Mouse (Mus musculus) left cerebral cortex, postnatal 10 days (tissue): ENCODE data around the gene Ncoa7. TPM values are rescaled to one million over a fixed set of nuclear protein-coding genes. Genes with fewer than 3 reads are reported as not detected.

Experiments
- DNase-seq, 2 experiments: peaks; one replicate each; pipeline ENCODE4 v3.0.0; 2021 to 2022; ENCODE audit warnings: low spot score in 2 of 2, mixed read lengths in 1 of 2; ENCODE audit errors: extremely low spot score in 1 of 2
- intact Hi-C: fragments of 180-260 bp; cut with DNase I; formaldehyde crosslinking; loops from one replicate; pipeline ENCODE4 v1.15.1; 2025
- total RNA-seq, 2 experiments: library from RNA; stranded (reverse); gene quantifications; 2 replicates each; pipeline ENCODE4 v1.2.3; 2021

The Ncoa7 gene
- total RNA-seq, 2 experiments from 2014 or later: 98.2 to 106 TPM

GRCm38 (mm10) chr10:30627548-30627947, 175.6 kb downstream of the Ncoa7 start:
- intact Hi-C loops: no loop called here

DNA sequence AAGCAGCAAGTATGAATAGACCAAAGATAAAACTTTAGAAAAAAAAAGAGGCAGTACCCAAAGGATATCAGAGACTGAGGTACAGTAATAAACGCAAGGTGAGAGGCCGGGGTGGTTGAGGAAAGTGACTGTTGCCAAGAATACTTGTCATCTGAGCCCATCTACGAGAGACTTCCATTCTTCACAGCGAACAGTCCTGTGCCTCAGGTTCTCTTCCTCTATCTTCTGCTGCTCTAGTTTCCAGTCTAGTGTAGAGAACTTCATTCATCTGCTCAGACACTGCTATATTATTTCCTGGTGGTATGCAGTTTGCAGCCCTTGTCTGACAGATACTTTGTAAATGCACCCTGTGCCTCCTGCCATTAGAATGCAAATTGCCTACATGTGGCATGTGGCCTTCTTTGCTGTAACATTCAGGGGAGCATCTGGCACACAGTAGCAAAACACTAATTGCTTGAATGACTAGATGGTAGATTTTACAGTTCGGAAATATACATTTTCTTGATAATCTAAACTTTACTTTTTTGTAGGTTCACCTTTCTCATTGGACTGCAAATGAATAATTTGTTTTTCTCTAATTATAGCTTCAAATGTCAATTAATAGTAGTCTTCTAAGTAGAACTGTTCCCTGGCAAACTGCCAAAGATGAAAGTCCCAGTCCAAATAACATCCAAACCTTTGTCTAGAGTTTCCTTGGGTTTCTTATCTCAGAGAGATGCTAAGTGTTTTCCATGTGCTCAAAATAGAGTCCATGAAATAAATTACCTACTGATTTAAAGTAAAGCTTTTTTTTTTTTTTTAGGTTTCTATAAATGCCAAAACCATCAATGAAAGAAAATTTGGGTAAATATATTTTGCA, 178.7 kb downstream of the Ncoa7 start:
- intact Hi-C loops: loop anchor here (5.0 kb wide), 1 partner anchor 93 kb away; no protein-coding TSS in a partner anchor
- no peak for DNase-seq

More at GRCm38 (mm10) chr10:30627548-30627947, 175.6 kb downstream of the Ncoa7 start:
- DNase-seq: no peak

DNA sequence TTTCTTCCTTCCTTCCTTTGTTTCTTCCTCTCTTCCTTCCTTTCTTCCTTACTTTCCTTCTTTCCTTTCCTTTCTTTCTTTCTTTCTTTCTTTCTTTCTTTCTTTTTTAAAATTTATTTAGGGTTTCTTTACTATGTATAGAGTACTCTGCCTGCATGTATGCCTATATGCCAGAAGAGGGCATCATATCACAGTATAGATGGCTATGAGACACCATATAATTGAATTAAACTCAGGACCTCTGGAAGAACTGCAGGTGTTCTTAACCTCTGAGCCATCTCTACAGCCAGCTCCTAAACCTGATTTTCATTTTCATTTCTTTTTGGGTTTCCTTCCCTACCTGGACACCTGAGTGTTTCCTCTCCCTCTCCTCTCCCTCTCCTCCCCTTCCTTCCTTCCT, 180.2 kb downstream of the Ncoa7 start:
- DNase-seq: no peak
- intact Hi-C loops: loop anchor here (5.0 kb wide), 1 partner anchor 94 kb away; no protein-coding TSS in a partner anchor

- no peak for DNase-seq
- intact Hi-C loops: loop anchor here (2.0 kb wide), 1 partner anchor 184 kb away; the partner anchor contains the start of gene Ncoa7
Measured at GRCm38 (mm10) chr10:30618918-30619210, 184.3 kb downstream of the Ncoa7 start.

- peak; percentile 98 to 99 for DNase-seq
- intact Hi-C loops: loop anchor here (2.0 kb wide), 1 partner anchor 184 kb away; the partner anchor contains the start of gene Ncoa7
Measured at GRCm38 (mm10) chr10:30618091-30618917, 184.8 kb downstream of the Ncoa7 start.

GRCm38 (mm10) chr10:30613039-30613438, 190.1 kb downstream of the Ncoa7 start:
- intact Hi-C loops: no loop called here
- no peak for DNase-seq

DNA sequence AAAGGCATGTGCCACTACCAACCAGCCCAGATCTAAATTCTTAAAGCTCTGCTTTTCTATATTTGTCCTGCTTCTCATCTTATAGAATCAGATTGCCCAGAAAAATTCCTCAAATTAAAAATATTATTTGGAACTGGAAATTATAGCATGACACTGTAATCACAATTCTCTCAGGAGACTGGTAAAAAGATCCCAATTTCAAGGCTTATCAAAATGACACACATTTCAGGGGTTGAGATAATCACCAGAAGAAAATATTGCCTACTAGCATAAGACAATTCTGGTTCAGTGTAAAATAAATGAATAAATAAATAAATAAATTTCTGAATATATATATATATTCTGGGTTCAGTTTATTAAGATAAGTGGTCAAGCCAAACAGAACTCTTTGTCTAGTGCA, 193.5 kb downstream of the Ncoa7 start:
- intact Hi-C loops: no loop called here
- DNase-seq: no peak

DNA sequence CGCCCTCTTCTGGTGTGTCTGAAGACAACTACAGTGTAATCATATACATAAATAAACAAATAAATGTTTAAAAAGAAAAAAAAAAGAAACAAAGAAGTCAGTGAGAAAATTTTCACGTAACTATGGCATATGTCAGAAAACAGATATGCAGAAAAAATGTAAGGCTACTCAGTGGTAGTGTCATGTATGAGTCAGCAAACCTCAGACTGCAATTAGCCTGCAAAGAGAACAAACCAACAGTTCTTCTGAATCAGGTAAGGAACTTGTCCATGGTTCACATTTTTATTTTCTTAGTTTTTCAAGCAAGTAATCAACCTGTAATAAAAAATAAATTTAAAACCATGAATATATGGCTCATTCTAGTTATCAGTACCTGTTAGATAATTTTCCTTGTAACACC, 195.0 kb downstream of the Ncoa7 start:
- intact Hi-C loops: no loop called here

GRCm38 (mm10) chr10:30600542-30600966, 202.6 kb downstream of the Ncoa7 start, which contains the start of gene Trmt11:
Gene Trmt11 (minus strand): TSS chr10:30600749.
- intact Hi-C loops: no loop called here
- DNase-seq: peak; percentile 89 to 94

More for the DNA sequence above, 195.0 kb downstream of the Ncoa7 start:
- no peak for DNase-seq

DNA sequence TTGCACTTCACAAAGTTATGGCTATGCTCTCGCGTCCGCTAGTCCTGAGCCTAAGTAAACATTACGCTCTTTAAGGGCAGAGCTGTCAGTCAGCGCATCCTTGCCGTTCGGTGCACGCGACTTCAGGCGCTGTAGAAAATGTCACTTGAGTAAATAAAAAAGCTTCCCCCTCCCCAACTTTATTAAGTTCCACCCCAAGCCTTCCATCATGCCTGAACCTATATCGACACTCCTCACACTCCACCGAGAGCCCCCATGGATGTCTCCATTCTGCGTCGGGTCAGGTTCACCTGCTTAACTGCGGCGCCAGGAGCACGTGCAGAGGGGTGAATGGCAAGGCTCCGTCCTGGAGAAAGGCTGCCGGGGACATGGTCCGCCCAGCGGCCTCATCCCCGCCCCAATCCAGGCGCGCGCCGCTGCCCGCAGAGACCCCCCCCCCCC, 203.0 kb downstream of the Ncoa7 start:
- DNase-seq: no peak
- intact Hi-C loops: no loop called here

GRCm38 (mm10) chr10:30587037-30587436, 216.1 kb downstream of the Ncoa7 start:
- DNase-seq: peak in 1 of 2 experiments; percentile 35
- intact Hi-C loops: loop anchor here (5.0 kb wide), 1 partner anchor 1055 kb away; no protein-coding TSS in a partner anchor

DNA sequence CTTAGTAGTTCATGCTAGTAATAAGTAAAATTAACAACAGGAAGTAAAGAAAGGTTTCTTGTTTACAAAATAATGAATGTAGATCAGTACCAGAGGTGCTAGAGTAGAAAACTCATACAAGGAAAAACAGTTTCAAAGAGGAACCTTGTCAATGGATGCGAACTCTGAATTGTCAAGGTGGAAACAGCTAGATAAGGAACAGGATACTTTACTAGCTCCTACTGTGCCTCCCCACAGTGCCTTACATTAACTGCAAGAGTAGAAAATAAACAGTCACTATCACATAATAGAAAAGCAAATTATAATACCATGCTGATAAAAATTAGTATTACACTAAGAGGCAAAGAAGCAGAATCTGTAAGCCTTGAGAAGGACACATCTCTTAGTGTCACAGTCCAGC, 217.4 kb downstream of the Ncoa7 start:
- DNase-seq: no peak
- intact Hi-C loops: loop anchor here (5.0 kb wide), 1 partner anchor 1053 kb away; no protein-coding TSS in a partner anchor

Other genes starting within 250 kb of the Ncoa7 start
- gene Trmt11, start 202.6 kb downstream of the Ncoa7 start, total RNA-seq: 1 to 10 TPM; 7.5 to 7.7 TPM
- gene Hint3, start 173.7 kb downstream of the Ncoa7 start, total RNA-seq: 10 to 100 TPM; 33.2 to 34.0 TPM
- gene Hey2, start 39.5 kb upstream of the Ncoa7 start, total RNA-seq: 1 to 10 TPM; 5.0 to 5.4 TPM